Mouse (Mus musculus) thymus, adult 2 months (tissue): ENCODE data around the gene Gpsm3.

Experiments
- CTCF ChIP-seq: fragments of 200-500 bp; IDR thresholded peaks from 2 replicates; pipeline ENCODE4 v1.5.1; 2012; ENCODE audit warnings: mild to moderate bottlenecking, control low read depth, low read length, moderate library complexity, borderline replicate concordance; ENCODE audit not compliant: control insufficient read depth, poor library complexity, insufficient read depth; ENCODE audit errors: extremely low read depth
- POLR2A ChIP-seq: fragments of 200-500 bp; IDR thresholded peaks from 2 replicates; pipeline ENCODE4 v1.6.1; 2012; ENCODE audit warnings: mild to moderate bottlenecking, low read length, control low read depth, moderate library complexity; ENCODE audit not compliant: control insufficient read depth, poor library complexity, insufficient read depth; ENCODE audit errors: extremely low read depth

DNA sequence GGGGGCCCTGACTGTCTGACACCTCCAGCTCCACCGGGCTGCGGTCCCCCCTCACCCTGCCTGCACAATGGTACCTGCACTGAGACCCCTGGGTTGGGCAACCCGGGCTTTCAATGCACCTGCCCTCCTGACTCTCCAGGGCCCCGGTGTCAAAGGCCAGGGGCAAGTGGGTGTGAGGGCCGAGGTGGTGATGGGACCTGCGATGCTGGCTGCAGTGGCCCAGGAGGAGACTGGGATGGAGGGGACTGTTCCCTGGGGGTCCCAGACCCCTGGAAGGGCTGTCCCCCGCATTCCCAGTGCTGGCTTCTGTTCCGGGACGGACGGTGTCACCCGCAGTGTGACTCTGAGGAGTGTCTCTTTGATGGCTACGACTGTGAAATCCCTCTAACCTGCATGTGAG, 7.1 kb upstream of the Gpsm3 start:
- TF ChIP-seq CTCF (no peak), POLR2A (no peak)
